Mouse (Mus musculus) bone marrow, adult 2 months (tissue): ENCODE data around the gene Fhod1.

Source experiments
- CTCF ChIP-seq: fragments of 200-500 bp; IDR thresholded peaks from 2 replicates; pipeline ENCODE4 v1.5.1; 2011; ENCODE audit warnings: low read length, control low read depth; ENCODE audit not compliant: control insufficient read depth, insufficient read depth
- POLR2A ChIP-seq: fragments of 200-500 bp; IDR thresholded peaks from 2 replicates; pipeline ENCODE4 v1.6.1; 2011; ENCODE audit warnings: low read depth, mild to moderate bottlenecking, control low read depth, low read length, borderline replicate concordance; ENCODE audit not compliant: control insufficient read depth

GRCm38 (mm10) chr8:105308428-105308827, 39.3 kb downstream of the Fhod1 start:
- TF ChIP-seq POLR2A (no peak), CTCF (no peak)
